9 mouse cellular contexts compared by ENCODE assay signal in genomic region chr14:11883142-11883921, GRCm38 (mm10).
A peak's percentile ranks its signal among the peaks of the same experiment; 100 is the strongest.
DNase-seq lines count a peak whose midpoint lies in the region; ATAC-seq and TF ChIP-seq lines count a peak whose summit lies in the region.
"Had no signal": no experiment of that assay in that cellular context is flagged by ENCODE, and none has a peak within 500 bp of the region (broad histone marks: within the 10 kb centered on the region; RNA-seq: fewer than 3 reads in every experiment).

No protein-coding gene starts in this region.

- H3K27me3 ChIP-seq in embryonic facial prominence, embryonic 13.5 days, result no peaks in the 10 kb centered on the region
- no peaks in the 10 kb centered on the region for H3K27me3 ChIP-seq in heart, embryonic 11.5 days (ENCODE audit: control insufficient read depth, insufficient read depth, low read length)
- no peaks in the 10 kb centered on the region for H3K27me3 ChIP-seq in kidney, postnatal 0 days (ENCODE audit: insufficient read depth, low read length)
- H3K27me3 ChIP-seq: liver, embryonic 15.5 days had no signal

- peak overlapping the region; percentile 37 for H3K4me2 ChIP-seq in embryonic facial prominence, embryonic 13.5 days
- H3K4me2 ChIP-seq in heart, embryonic 11.5 days, result peak overlapping the region; percentile 51
- no peak overlapping the region for H3K4me2 ChIP-seq in kidney, postnatal 0 days (ENCODE audit: low read length)
- H3K4me2 ChIP-seq: liver, embryonic 15.5 days had no signal

- ATAC-seq in embryonic facial prominence, embryonic 13.5 days (ENCODE audit: insufficient number of reproducible peaks, insufficient read depth, low FRiP score, low TSS enrichment, low read depth), result peak; percentile 74
- ATAC-seq in heart, embryonic 11.5 days (replicated peaks; ENCODE audit: insufficient number of reproducible peaks, low FRiP score, low TSS enrichment), result no peak
- ATAC-seq in kidney, postnatal 0 days (replicated peaks; ENCODE audit: low FRiP score, low read depth), result no peak

- 14% methylated on average over 10 of the region's 10 CpGs for WGBS in embryonic facial prominence, embryonic 13.5 days
- WGBS in heart, embryonic 11.5 days (ENCODE audit: insufficient replicate concordance), result 21% methylated on average over 10 of the region's 10 CpGs
- 26% methylated on average over 10 of the region's 10 CpGs for WGBS in kidney, postnatal 0 days

- DNase-seq in layer of hippocampus, postnatal 14 days (ENCODE audit: low spot score in 2 of 2), result peak; percentile 35 to 38
- DNase-seq in layer of hippocampus, adult 9-10 months (ENCODE audit: low spot score), result no peak
- no peak for DNase-seq in kidney, postnatal 0 days (ENCODE audit: low spot score)
- DNase-seq in skeletal muscle tissue, adult 2 months (ENCODE audit: low read depth, low spot score), result peak; percentile 49
- DNase-seq in MN1 (ENCODE audit: low spot score), result no peak
- no peak for DNase-seq in frontal cortex, postnatal 25 days (ENCODE audit: low spot score in 2 of 2)

- TF ChIP-seq CTCF in kidney, postnatal 0 days (IDR thresholded peaks at IDR 0.05; ENCODE audit: low read depth), result no peak

- no peak overlapping the region for H3K4me3 ChIP-seq in embryonic facial prominence, embryonic 13.5 days
- H3K4me3 ChIP-seq in heart, embryonic 11.5 days (ENCODE audit: low read depth, low read length), result no peak overlapping the region
- no peak overlapping the region for H3K4me3 ChIP-seq in kidney, postnatal 0 days (replicated peaks; ENCODE audit: low read depth, low read length)
- H3K4me3 ChIP-seq: liver, embryonic 15.5 days had no signal

- peaks cover 48% of the 10 kb centered on the region for H3K4me1 ChIP-seq in embryonic facial prominence, embryonic 13.5 days
- peaks cover 24% of the 10 kb centered on the region for H3K4me1 ChIP-seq in heart, embryonic 11.5 days (ENCODE audit: control insufficient read depth, insufficient read depth, low read length)
- peaks cover 25% of the 10 kb centered on the region for H3K4me1 ChIP-seq in kidney, postnatal 0 days (replicated peaks; ENCODE audit: insufficient read depth, low read length)
- H3K4me1 ChIP-seq: liver, embryonic 15.5 days had no signal

- H3K9me3 ChIP-seq in embryonic facial prominence, embryonic 13.5 days, result no peaks in the 10 kb centered on the region
- H3K9me3 ChIP-seq in heart, embryonic 11.5 days (replicated peaks; ENCODE audit: control insufficient read depth, low read length), result no peaks in the 10 kb centered on the region
- no peaks in the 10 kb centered on the region for H3K9me3 ChIP-seq in kidney, postnatal 0 days (replicated peaks; ENCODE audit: low read length)
- H3K9me3 ChIP-seq: liver, embryonic 15.5 days had no signal

- no peaks in the 10 kb centered on the region for H3K36me3 ChIP-seq in embryonic facial prominence, embryonic 13.5 days
- H3K36me3 ChIP-seq in heart, embryonic 11.5 days (ENCODE audit: control insufficient read depth, insufficient read depth, low read length), result no peaks in the 10 kb centered on the region
- no peaks in the 10 kb centered on the region for H3K36me3 ChIP-seq in kidney, postnatal 0 days (ENCODE audit: insufficient read depth, low read length)
- H3K36me3 ChIP-seq: liver, embryonic 15.5 days had no signal

- H3K9ac ChIP-seq in embryonic facial prominence, embryonic 13.5 days, result no peak overlapping the region
- peak overlapping the region; percentile 4 for H3K9ac ChIP-seq in heart, embryonic 11.5 days (ENCODE audit: low read depth, low read length)
- no peak overlapping the region for H3K9ac ChIP-seq in kidney, postnatal 0 days (ENCODE audit: low read depth, low read length)
- H3K9ac ChIP-seq: liver, embryonic 15.5 days had no signal

- peak overlapping the region; percentile 77 for H3K27ac ChIP-seq in embryonic facial prominence, embryonic 13.5 days
- peak overlapping the region; percentile 92 for H3K27ac ChIP-seq in heart, embryonic 11.5 days (ENCODE audit: low read depth, low read length)
- H3K27ac ChIP-seq in kidney, postnatal 0 days, result peak overlapping the region; percentile 56
- H3K27ac ChIP-seq: liver, embryonic 15.5 days had no signal

Comparison
In these comparisons a context has a peak if more than half of its experiments do, and no peak if none do; other contexts are left out.
1. DNase-seq: peak in layer of hippocampus, postnatal 14 days (2 of 2) and skeletal muscle tissue, adult 2 months (single experiment); none in layer of hippocampus, adult 9-10 months (single experiment), kidney, postnatal 0 days (single experiment), MN1 (single experiment) and frontal cortex, postnatal 25 days (0 of 2).
2. Peak in every context shown above with its lines, with median percentiles within 50 percentile points of each other: H3K27ac ChIP-seq.